Mouse (Mus musculus) limb, embryonic 12.5 days (tissue): Measurements from ENCODE around the gene Thbs2. TPM values are rescaled to one million over a fixed set of nuclear protein-coding genes. Genes with fewer than 3 reads are reported as not detected.

Experiments used
- ATAC-seq: fragments of 200-750 bp; cut with Nextera tagmentation; 2 replicates; pipeline ENCODE4 v1.8.0; 2017; ENCODE audit warnings: low read depth, moderate TSS enrichment; ENCODE audit not compliant: insufficient number of reproducible peaks, insufficient read depth, low FRiP score, low TSS enrichment
- H3K27ac ChIP-seq: fragments of 300-500 bp; sonication (generic); 2 replicates; pipeline ENCODE4 v1.5.1; 2016; ENCODE audit warnings: mild to moderate bottlenecking, moderate library complexity
- H3K27me3 ChIP-seq: fragments of 300-500 bp; sonication (generic); 2 replicates; pipeline ENCODE4 v1.6.1; 2016; ENCODE audit warnings: mild to moderate bottlenecking, moderate library complexity
- H3K36me3 ChIP-seq: fragments of 300-500 bp; sonication (generic); 2 replicates; pipeline ENCODE4 v1.6.1; 2016; ENCODE audit warnings: mild to moderate bottlenecking, moderate library complexity
- H3K4me1 ChIP-seq: fragments of 300-500 bp; sonication (generic); replicated peaks from 2 replicates; pipeline ENCODE4 v1.6.1; 2016
- H3K4me2 ChIP-seq: fragments of 300-500 bp; sonication (generic); 2 replicates; pipeline ENCODE4 v1.6.1; 2016; ENCODE audit warnings: mild to moderate bottlenecking, moderate library complexity
- H3K4me3 ChIP-seq: fragments of 300-500 bp; sonication (generic); replicated peaks from 2 replicates; pipeline ENCODE4 v1.5.1; 2016; ENCODE audit warnings: mild to moderate bottlenecking
- H3K9ac ChIP-seq: fragments of 300-500 bp; sonication (generic); replicated peaks from 2 replicates; pipeline ENCODE4 v1.6.1; 2016; ENCODE audit warnings: mild to moderate bottlenecking, moderate library complexity
- H3K9me3 ChIP-seq: fragments of 300-500 bp; sonication (generic); 2 replicates; pipeline ENCODE4 v1.6.1; 2016; ENCODE audit warnings: mild to moderate bottlenecking, moderate library complexity
- WGBS: fragments of 180-500 bp; shearing (Covaris S2); methylation state at CpG from one replicate; pipeline ENCODE4 v1.1.7; 2016; 5-methylcytosine and 5-hydroxymethylcytosine counted together
- polyA plus RNA-seq: library from polyadenylated mRNA; unstranded; fragments of >200 nt; fragmentation: Nextera tagmentation; extraction: Ambion mirVana; gene quantifications from 2 replicates; pipeline ENCODE4 v1.2.1, GENCODE M21; 2016

The Thbs2 gene
- polyA plus RNA-seq, 1 experiment from 2014 or later: 4.7 TPM

DNA sequence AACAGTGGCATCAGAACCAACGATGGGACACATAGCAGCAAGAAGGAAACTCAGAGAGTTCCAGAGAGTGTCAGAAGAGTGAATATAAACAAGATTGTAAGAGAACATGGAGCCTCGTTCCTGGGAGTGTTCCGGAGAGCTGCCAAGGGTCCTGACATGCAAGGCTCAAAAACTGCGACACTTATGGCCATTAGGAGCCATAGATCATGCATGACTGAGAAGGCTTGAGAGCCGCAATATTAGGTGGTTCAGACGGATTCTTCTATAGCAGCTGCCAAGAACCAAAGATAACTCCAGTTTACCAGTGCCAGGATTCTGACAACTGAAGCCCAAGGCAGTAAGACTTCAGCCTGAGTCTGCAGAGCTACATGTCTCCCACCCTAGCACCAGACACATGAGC, 3.1 kb upstream of the Thbs2 start:
- ATAC-seq: no peak
- Histone ChIP-seq H3K9me3 (no peaks in the 10 kb centered on the region), H3K9ac (no peak overlapping the region), H3K4me2 (no peak overlapping the region), H3K27me3 (no peaks in the 10 kb centered on the region; the same call in 1 of the 2 replicates), H3K27ac (no peak overlapping the region), H3K4me3 (no peak overlapping the region), H3K36me3 (no peaks in the 10 kb centered on the region), H3K4me1 (peaks cover 26% of the 10 kb centered on the region)
- 83% methylated on average over 6 of the region's 6 CpGs for WGBS

DNA sequence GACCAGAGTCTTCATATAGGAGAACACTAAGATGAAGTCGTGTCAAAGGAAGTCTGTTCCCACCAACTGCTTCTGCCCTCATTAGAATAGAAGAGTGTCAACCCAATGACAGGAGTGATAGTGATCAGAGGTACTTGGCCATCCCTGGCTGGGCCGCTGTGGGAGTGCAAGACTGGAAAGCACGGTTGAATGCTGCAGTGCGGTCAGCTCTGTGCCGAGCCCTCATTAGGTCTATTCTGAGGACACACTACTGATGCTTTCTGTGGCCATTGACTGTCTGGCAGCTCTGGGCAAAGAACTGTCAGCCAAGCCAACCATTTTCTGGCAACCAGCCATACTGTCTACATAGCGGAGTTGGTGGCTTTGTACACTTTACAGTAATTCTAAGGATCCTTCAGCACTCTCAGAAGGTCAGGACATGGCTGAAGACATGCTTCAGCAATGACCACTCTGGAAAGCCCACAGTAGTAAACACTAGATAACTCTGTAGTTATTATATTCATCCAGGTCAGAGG, 2.3 kb upstream of the Thbs2 start:
- H3K9me3 ChIP-seq: no peaks in the 10 kb centered on the region
- no peak overlapping the region for H3K27ac ChIP-seq
- no peaks in the 10 kb centered on the region for H3K36me3 ChIP-seq
- H3K4me1 ChIP-seq: peaks cover 26% of the 10 kb centered on the region
- no peak for ATAC-seq
- 90% methylated on average over 6 of the region's 6 CpGs for WGBS
- H3K4me2 ChIP-seq: no peak overlapping the region
- no peak overlapping the region for H3K9ac ChIP-seq
- no peak overlapping the region for H3K4me3 ChIP-seq
- no peaks in the 10 kb centered on the region; the same call in 1 of the 2 replicates for H3K27me3 ChIP-seq

DNA sequence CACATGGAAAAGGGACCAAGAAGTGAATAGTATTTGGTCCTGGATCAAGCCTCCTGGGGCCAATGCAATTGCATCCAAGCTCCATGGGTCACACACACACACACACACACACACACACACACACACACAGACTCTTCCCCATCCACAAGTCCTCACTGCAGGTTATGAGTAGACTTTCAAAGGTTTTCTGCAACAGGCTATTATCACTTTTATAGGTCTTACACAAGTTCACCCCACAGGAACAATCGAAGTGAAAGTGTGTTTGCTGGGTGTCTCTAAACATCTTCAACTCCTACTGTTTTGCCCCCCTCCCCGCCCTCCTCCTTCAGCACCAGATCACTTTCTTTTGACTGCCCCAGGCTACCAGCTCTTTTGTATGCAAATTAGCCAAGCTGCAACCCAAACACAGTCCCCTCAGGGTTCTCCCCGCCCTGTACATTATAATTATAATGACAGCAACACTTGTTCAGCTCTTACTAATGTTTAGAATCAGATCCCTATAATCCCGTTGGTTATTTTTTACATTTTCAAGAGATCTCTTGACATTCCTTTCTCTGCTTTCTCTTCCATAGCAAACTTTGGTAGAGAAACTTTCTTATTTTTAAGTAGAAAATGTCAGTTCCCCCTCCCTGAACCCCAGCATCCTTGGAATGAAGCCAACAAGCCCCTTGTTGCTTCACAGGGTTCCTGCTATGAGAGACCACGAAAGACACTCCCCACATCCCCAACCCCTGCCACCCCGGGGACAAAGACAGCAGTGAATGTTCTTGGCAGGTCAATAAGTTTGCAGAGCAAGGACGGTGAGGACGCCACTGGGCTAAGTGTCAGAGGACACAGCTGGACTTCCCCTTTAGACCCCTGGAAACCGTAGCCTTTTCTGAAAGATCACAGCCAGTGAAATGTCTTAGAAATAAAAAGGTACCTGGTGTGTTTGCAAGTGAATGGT, 714 bp downstream of the Thbs2 start:
- Histone ChIP-seq H3K4me1 (peaks cover 18% of the 10 kb centered on the region), H3K27me3 (no peaks in the 10 kb centered on the region; the same call in 1 of the 2 replicates), H3K4me3 (peak overlapping the region; percentile 38), H3K9me3 (no peaks in the 10 kb centered on the region), H3K9ac (peak overlapping the region; percentile 48; the same call in 1 of the 2 replicates), H3K4me2 (peak overlapping the region; percentile 61), H3K27ac (0 out of 2 replicates have a peak overlapping the region, but pooled peaks have one; percentile 35), H3K36me3 (no peaks in the 10 kb centered on the region)
- ATAC-seq: no peak
- 7% methylated on average over 9 of the region's 9 CpGs for WGBS

DNA sequence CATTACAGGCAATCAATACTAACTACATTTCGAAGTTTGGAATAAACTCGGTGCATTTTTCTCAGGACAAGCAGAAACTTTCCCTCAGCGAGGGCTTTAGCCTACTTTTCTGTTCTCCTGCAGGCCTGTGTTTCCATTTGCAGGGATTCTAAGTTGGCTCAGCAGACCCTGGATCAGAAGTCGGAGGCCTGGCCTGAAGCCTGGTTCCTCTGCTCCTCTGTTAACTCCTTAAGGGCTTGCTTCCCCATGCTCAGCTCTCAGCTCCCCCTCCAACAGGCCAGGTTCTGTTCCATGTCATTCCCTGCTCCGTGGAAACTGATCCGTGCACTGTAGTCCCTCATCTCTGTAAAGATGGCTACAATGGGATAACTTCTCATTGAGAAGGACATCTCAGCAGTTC, 2.1 kb downstream of the Thbs2 start:
- no peak for ATAC-seq
- Histone ChIP-seq H3K4me3 (no peak overlapping the region), H3K27me3 (no peaks in the 10 kb centered on the region; the same call in 1 of the 2 replicates), H3K9me3 (no peaks in the 10 kb centered on the region), H3K4me2 (no peak overlapping the region), H3K9ac (no peak overlapping the region), H3K36me3 (no peaks in the 10 kb centered on the region), H3K4me1 (peaks cover 18% of the 10 kb centered on the region), H3K27ac (no peak overlapping the region)
- 69% methylated on average over 6 of the region's 6 CpGs for WGBS

DNA sequence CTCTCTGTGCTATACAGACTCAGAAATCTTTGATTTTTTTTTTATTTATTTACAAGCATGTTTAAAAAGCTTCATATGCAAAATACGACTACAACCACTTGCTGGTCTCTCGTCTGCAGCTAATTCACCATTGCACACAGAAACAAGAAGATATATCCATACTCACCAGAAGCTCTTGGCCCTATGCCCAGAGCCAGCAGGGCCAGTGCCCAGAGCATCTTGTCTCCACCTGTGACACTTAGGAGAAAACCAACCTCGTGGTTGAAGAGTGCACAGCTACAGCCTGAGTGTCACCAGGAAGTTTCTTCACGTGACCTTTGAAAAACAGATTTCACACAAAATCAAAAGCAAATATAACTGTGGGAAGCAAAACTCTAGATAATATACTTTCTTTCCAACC, 2.8 kb downstream of the Thbs2 start:
- H3K27me3 ChIP-seq: no peaks in the 10 kb centered on the region; the same call in 1 of the 2 replicates
- H3K4me1 ChIP-seq: peaks cover 18% of the 10 kb centered on the region
- WGBS: 73% methylated on average over 4 of the region's 4 CpGs
- no peak overlapping the region for H3K9ac ChIP-seq
- H3K36me3 ChIP-seq: no peaks in the 10 kb centered on the region
- H3K4me2 ChIP-seq: no peak overlapping the region
- H3K27ac ChIP-seq: no peak overlapping the region
- H3K9me3 ChIP-seq: no peaks in the 10 kb centered on the region
- no peak overlapping the region for H3K4me3 ChIP-seq
- no peak for ATAC-seq

DNA sequence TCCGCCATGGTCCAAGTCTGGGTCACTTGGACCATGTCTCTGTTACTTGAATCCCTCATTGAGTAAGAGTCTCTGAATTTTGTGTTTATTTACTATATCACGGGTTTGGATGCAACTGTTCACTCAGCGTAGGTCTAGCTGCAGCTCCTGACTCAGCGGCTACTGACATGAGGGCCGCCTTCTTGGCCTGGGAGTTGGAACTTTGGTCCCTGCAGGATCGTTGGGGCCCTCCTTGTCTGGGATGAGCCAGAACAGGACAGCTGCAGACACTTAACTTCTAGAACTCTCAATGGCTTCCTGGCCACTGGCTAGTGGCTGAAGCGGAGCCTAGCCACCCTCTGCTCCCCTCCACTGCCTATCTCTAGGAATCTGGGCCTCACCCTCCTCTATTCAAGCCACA, 11.2 kb downstream of the Thbs2 start:
- no peaks in the 10 kb centered on the region for H3K27me3 ChIP-seq
- H3K4me2 ChIP-seq: no peak overlapping the region
- H3K4me1 ChIP-seq: no peaks in the 10 kb centered on the region
- no peaks in the 10 kb centered on the region for H3K9me3 ChIP-seq
- no peak overlapping the region for H3K4me3 ChIP-seq
- no peak overlapping the region for H3K27ac ChIP-seq
- H3K36me3 ChIP-seq: no peaks in the 10 kb centered on the region
- no peak for ATAC-seq
- H3K9ac ChIP-seq: no peak overlapping the region
- 91% methylated on average over 7 of the region's 7 CpGs for WGBS

DNA sequence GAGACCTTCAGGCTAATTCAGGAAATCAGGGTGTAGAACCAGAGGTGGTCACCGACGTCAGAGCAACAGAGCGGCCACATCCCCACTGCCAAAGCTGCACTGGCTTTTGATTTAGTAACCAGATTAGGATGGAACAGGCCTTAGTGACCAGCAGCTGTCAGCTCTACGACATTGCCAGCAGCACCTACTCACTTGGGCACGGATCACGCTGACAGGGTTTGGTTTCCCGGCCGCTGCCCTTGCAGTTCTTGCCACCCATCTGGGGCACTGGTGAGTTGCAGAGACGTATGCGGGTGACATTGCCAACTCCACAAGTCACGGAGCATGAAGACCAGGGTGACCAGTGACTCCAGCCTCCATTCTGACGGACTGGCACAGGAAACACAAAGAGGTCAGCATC, 13.0 kb downstream of the Thbs2 start:
- no peak overlapping the region for H3K4me3 ChIP-seq
- ATAC-seq: no peak
- WGBS: 90% methylated on average over 12 of the region's 12 CpGs
- no peak overlapping the region for H3K9ac ChIP-seq
- H3K27ac ChIP-seq: no peak overlapping the region
- H3K27me3 ChIP-seq: no peaks in the 10 kb centered on the region; the same call in 1 of the 2 replicates
- H3K9me3 ChIP-seq: no peaks in the 10 kb centered on the region
- H3K4me1 ChIP-seq: no peaks in the 10 kb centered on the region
- H3K4me2 ChIP-seq: no peak overlapping the region
- no peaks in the 10 kb centered on the region for H3K36me3 ChIP-seq

DNA sequence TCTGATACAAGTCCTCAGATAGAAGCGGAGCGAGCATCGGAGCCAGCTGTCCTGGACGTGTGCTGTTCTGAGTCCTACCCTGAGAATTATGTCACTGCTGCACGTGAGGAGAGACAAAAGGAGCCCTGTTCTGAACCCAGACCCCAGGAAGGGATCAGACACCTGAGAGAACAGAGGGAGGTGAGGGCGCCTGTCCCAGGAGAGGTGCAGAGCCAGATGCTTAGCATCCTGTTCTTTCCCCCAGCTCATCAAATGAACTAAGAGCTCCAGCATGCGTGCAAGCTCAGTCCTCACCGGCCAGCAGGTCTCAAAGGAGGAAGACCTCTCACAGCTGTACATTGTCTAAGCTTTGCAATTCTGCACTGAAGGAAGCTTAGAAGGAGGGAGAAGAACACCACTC, 16.8 kb downstream of the Thbs2 start:
- WGBS: 78% methylated on average over 8 of the region's 8 CpGs
- Histone ChIP-seq H3K27ac (no peak overlapping the region), H3K36me3 (no peaks in the 10 kb centered on the region), H3K4me1 (no peaks in the 10 kb centered on the region), H3K9me3 (no peaks in the 10 kb centered on the region), H3K9ac (no peak overlapping the region), H3K4me2 (no peak overlapping the region), H3K4me3 (no peak overlapping the region), H3K27me3 (peaks cover 3% of the 10 kb centered on the region)
- no peak for ATAC-seq

DNA sequence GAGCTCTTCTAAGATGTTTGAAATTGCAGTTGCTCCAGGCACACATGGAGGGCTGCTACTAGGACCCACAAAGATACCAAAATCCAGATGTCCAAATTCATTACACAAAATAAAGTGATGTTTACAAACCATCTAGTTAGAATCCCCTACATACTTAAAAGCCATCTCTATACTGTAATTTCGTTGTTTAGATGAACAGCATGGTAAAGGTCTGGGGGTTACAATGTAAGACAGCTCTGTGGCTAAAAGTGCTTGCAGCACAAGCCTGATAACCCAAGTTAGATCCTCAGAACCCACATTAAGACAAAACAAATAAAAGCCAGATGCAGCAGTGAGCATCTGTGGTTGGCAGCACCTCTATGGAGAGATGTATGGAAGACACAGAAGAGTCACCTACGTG, 18.5 kb downstream of the Thbs2 start:
- Histone ChIP-seq H3K4me3 (no peak overlapping the region), H3K9ac (no peak overlapping the region), H3K9me3 (no peaks in the 10 kb centered on the region), H3K27me3 (peaks cover 3% of the 10 kb centered on the region), H3K27ac (no peak overlapping the region), H3K4me1 (no peaks in the 10 kb centered on the region), H3K4me2 (no peak overlapping the region), H3K36me3 (no peaks in the 10 kb centered on the region)
- WGBS: 91% methylated on average over 2 of the region's 2 CpGs
- no peak for ATAC-seq

DNA sequence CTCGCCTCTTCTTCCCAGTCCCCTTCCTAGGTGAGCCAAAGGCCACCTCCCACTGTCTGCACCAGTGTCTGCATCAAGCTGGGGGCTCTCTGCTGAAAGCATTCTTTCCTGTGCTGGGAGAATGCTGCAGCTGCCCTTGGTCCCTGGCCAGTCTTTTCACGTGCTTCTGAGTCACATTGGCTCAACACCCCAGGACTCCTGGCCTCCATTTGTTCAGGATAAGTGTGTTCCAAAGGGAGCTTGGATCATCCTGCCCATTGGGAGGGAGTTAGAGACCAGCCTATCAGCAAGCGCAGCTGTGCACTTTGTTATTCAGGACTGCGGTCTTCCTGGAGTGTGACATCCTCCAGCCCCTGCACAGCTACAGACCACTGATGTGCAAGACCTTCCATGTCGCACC, 21.6 kb downstream of the Thbs2 start:
- ATAC-seq: no peak
- no peaks in the 10 kb centered on the region for H3K9me3 ChIP-seq
- H3K4me3 ChIP-seq: no peak overlapping the region
- H3K4me2 ChIP-seq: no peak overlapping the region
- no peaks in the 10 kb centered on the region for H3K4me1 ChIP-seq
- H3K36me3 ChIP-seq: no peaks in the 10 kb centered on the region
- 47% methylated on average over 5 of the region's 5 CpGs for WGBS
- H3K27me3 ChIP-seq: peaks cover 3% of the 10 kb centered on the region
- H3K27ac ChIP-seq: no peak overlapping the region
- no peak overlapping the region for H3K9ac ChIP-seq

DNA sequence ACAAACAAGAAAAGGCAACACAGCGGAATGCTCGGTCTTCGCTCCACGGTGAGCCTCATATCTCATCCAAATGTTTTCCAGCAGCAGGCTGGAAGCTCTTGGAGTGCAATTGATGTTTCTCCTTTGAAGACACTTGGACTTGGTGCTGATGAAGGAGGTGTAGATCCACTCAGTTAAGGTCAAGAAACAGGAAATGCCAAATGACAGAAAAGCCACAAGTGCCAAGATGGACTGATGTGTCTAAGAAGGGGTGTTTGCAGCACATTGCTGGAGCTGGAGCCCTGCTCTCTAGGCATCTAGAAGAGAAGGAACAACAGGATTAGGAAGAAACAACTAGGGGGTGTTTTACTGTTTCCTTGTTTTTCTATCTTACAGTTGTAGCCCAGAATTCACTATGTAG, 26.8 kb downstream of the Thbs2 start:
- Histone ChIP-seq H3K9me3 (no peaks in the 10 kb centered on the region), H3K4me2 (no peak overlapping the region), H3K9ac (no peak overlapping the region), H3K36me3 (no peaks in the 10 kb centered on the region), H3K27me3 (no peaks in the 10 kb centered on the region), H3K27ac (no peak overlapping the region), H3K4me3 (no peak overlapping the region), H3K4me1 (no peaks in the 10 kb centered on the region)
- no peak for ATAC-seq
- 73% methylated on average over 4 of the region's 4 CpGs for WGBS
